Mouse (Mus musculus) heart, adult 11 months (tissue): ENCODE measurements around the gene Vps4a.

Experiments
- DNase-seq: peaks from one replicate; pipeline ENCODE4 v3.0.0; 2022

The Vps4a gene

DNA sequence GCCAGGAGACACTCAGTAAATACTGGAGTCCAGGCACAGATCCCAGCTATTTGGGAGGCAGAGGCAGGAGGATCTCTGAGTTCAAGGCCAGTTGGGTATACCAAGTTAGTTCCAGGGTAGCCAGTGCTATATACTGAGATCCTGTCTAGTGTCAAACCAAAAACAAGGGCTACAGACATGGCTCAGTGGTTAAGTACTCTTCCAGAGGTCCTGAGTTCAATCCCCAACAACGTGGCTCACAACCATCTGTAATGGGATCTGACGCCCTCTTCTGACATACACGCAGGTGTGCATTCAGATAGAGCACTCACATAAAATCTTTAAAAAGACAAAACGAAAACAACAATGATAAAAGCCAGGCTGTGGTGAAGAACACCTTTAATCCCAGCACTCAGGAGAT lies 18.5 kb downstream of the Vps4a start:
- DNase-seq, result no peak

DNA sequence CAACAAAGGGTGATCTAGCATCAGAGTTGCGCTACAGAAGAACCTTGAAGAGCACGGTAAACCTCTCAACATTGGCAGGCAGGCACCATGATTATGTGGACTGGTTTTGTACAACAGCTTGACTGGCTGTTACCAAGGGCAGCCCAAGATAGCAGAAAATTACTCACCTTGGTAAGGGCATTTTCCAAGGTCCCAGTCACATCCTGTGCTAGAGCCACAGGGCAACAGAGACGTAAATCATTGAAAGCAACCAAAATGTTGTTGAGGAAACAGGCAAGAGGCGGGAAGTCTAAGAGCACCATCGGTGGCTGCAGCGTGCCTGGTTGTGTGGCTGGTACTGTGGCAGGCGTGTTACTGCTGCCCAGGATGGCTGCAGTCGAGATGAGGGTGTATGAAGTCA lies 21.0 kb downstream of the Vps4a start:
- no peak for DNase-seq

DNA sequence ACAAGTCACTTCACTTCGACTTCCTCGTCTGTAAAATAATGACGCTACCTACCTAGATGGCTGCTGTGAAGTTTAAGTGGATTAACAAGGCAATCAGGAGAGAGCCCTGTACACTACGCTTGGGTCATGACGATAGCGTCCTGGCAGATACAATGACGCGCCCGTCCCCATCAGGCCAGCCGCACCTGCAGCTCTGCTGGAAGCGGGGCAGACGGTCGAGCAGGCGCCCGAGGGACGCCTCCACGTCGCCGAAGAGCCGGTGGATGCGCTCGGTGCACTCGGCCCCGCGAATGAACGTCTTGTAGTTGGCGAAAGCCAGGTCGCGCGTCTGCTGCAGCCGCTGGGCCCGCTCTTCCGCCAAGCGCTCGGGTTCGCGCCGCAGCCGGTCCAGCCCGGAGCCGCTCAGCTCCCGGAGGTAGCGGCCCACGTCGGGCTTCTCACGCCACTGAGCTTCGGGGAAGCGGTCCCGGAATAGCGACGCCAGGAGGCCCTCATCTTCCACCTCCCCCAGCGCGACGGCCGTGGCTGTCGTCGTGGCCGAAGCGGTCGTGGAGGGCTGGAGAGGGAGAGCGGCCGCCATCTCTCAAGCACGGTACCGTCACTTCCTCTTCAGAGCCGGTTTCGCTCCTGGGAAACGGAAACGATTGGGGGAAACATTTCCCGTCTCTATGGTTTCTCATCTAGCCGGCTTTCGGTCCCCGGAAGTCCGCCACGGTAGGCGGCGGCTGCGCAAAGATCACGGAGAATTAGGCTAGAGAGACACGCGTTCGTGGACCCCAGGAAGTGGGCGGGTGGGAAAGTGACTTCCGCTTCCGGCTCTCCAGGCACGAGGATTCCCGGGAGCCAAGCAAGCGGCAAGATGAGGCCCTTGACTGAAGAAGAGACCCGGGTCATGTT lies 25.3 kb downstream of the Vps4a start, which contains the start of the genes Cog8 and Nip7:
Gene Cog8, minus strand, starts transcription at position 614 of the 897 bp plus-strand sequence.
Gene Nip7, plus strand, starts transcription at position 802 of the 897 bp plus-strand sequence.
- DNase-seq, result peak; percentile 100

DNA sequence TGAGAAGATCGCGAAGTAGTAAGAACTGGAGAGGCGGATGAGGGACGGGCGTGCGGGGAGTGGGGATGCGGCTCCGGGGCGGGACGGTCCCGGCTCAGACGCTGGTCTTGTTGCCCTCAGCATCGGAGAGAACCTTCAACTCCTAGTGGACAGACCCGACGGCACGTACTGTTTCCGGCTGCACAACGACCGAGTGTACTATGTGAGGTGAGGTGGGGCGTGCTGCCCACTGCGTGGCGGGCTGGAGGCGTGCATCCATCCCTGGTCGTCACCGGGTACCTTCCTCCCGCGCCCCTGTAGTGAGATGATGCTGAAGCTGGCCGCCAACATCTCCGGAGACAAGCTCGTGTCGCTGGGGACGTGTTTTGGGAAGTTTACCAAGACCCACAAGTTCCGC lies 25.9 kb downstream of the Vps4a start:
- DNase-seq, result peak; percentile 97

DNA sequence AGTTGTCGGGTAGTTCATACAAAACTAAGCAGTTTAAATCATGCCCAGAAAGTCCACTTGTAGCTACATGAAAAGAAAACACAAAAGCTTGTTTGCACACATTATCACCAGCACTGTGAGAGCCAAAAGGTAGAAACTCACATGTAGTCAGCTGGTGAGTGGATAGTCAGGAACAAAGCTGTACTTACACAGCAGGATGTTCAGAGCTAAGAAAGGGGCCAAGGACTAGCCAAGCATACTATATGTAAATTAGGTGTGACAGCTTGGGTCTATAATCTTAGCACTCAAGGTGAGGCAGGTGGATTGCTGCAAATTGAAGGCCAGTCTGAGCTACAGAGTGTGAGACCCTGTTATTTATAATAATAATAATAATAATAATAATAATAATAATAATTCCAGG lies 31.6 kb downstream of the Vps4a start:
- no peak for DNase-seq

DNA sequence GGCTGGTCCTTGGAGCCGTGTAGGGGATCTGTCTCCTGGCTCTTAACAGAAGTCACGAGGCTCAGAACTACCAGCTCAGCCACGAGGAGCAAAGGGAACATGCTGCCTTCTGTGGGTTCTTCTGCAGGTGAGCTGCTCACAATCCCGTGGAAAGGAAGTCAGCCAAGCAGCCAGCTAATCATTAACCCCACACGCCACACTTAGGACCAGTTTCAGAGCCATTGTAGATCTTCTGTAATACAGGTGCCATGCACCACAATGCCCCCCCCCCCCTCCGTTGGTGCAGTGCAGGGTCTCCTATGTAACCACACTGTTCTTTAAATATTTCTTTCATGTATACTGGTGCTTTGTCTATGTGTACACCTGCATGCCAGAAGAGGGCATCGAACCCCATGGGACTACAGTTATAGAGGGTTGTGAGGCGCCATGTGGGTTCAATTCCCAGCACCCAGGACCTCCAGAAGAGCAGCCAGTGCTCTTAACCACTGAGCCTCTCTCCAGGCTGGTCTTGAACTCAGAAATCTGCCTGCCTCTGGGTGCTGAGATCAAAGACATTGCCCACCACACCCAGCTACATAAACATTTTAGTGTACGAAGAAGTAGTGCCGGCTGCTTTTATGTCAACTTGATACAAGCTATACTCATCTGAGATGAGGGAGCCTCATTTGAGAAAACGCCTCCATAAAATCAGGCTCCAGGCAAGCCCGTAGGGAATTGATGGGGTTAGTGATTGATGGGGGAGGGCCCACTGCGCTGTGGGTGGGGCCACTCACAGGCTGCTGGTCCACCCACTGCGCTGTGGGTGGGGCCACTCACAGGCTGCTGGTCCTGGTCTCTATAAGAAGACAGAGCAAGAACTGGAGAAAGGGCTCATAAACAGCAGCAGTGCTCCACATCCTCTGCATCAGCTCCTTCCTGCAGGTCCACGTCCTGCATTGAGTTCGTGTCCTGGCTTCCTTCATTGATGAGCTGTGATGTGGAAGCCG lies 34.8 kb downstream of the Vps4a start, which contains the start of gene Tmed6:
Gene Tmed6, minus strand, starts transcription at position 134 of the 986 bp plus-strand sequence.
- DNase-seq, result no peak

DNA sequence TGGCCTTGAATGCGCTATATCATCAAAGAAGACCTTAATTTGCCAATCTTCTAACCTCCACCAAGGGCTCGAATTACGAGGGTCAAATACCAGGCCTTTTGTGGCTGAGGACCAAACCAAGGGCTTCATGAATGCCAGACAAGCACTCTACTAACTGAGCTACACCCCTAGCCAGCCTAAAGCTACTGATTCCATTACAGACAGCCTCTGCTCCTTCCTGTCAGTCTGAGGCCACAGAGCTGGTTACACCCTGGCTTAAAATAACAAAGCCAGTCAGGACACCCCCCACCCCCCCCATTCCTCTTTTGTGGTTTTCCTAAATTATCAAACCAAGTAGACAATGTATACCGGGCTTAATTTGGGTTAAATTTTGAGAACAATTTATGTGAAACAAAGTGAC lies 42.7 kb downstream of the Vps4a start:
- no peak for DNase-seq

DNA sequence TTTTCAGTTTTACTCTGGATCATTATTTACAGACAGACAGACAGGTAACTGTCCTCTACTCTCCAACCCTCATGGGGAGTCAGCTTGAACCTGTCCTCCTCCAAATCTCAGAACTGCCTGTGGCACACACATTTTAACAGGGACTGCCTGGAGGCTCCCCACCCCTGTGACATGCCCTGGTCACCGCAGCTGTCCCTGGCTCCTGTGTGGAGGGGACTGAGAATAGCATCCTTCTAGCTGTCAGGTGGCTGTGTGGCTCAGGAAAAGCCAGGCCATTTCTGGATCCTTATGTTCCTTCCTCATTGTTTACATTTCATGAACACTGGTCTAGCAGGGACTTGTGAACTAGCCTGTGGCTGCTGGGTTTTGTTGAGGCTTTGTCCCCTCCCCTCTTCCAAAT lies 43.1 kb downstream of the Vps4a start:
- DNase-seq, result no peak

DNA sequence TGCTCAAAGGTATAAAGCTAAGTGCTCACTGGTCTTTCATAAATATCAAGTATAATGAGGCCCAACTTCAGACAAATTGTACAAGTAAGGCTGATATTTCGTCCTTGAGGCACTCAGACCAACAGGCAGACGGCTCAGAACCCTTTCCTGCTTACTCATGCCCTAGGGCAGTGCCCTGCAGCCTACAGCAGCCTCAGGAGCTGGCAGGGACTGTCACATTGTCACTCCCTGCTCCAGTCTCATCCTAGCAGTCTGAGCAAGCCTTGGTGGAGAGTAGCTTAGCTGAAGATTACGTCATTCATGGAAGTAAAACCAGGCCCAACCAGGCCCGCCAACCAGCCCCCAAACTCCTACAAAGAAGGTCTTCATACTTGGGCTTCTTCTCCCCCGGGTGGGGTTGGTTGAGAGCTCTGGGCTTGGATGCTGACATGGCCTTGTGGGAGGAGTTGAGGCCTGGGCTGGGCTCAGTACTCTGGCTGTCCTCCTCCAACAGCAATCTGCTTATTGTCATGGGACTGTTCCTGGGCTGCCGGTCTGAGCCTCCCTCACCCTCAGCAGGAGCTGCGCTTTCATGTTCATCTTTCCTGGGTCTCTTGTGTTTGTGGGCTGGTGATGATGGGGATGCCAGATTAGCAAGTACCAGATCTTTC lies 45.3 kb downstream of the Vps4a start:
- peak; percentile 93 for DNase-seq

DNA sequence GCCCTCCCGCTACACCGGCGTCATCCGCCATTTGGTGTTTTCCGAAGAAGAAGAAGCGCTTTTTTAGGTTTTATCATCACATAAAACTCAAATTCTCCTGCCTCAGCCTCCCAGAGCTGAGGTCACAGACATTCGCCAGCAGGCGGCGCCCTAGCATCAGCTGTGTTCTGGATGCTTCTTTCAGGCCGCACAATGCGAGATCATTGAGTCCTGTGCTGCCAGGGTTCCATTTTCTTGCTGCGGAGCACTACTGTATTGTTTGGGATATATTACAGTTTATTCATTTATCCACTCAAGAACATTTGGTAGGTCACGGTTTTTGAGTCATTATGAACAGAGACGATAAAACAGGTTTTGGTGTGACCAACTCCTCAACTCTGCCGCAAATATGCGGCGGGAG lies 54.3 kb downstream of the Vps4a start:
- peak; percentile 75 for DNase-seq

DNA sequence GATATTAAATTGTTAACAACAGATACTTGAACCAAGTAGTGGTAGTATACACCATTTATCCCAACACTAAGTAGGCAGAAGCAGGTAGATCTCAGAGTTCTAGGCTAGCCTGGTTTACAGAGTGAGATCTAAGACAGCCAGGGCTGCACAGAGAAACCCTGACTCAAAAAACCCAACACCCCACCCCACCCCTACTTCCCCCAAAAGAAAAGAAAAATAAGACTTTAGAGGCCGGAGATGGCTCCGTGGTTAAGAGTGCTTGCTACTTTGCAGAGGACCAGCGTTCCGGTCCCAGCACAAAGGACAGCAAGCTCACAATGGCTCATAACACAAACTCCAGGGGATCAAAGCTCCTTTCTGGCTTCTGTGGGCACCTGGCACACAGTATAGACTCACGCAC lies 55.0 kb downstream of the Vps4a start:
- DNase-seq, result peak; percentile 73

DNA sequence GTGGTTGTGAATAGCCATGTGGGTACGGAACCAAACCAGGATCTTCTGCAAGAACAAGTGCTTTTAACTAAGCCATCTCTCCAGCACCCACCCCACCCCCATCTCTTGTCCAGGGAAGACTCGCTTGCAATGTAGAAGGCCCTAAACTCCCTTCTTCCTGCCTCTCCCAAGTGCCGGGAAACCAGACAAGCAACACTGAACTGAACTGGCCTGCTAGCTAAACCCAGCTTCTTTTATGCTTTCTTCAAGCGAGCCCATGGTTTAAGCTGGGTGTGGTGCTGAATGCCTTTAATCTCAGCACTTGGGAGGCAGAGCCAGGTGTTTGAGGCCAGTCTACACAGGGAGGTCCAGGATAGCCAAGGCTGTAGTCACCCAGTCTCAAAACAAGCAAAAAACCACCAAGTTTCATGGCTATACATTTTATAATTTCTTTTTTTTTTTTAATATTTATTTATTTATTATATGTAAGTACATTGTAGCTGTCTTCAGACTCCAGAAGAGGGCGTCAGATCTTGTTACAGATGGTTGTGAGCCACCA lies 57.6 kb downstream of the Vps4a start:
- peak; percentile 70 for DNase-seq

DNA sequence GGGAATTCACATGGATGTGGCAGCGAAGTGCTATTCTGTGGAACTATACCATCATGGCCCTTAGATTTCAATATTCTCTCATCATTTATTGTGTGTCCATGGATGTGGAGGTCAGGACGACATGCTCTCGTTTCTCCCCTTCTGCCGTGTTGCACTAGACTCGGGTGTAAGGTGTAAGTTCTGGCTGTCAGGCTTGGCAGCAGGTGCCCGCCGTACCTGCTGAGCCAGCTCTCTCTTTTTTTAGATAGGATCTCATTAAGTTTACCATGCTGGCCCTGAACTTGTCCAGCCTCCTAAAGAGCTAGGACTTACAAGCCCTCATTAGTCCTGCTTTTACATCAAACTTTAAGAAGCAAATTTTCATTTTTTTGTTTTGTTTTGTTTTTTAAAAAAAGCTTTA lies 59.5 kb downstream of the Vps4a start:
- no peak for DNase-seq
